Mouse (Mus musculus) neural tube, embryonic 12.5 days (tissue): ENCODE results near the gene Slc22a13. TPM values are rescaled to one million over a fixed set of nuclear protein-coding genes. Genes with fewer than 3 reads are reported as not detected.
"Not testable (repeated sequence)": the region's sequence is repeated elsewhere in the genome, so short reads cannot be mapped to it uniquely, and the experiment has no call there.

Experiments
- ATAC-seq: fragments of 200-750 bp; cut with Nextera tagmentation; 2 replicates; pipeline ENCODE4 v1.8.0; 2017; ENCODE audit warnings: low read depth, mild to moderate bottlenecking, moderate TSS enrichment, moderate library complexity; ENCODE audit not compliant: low FRiP score
- H3K27ac ChIP-seq: fragments of 300-500 bp; sonication (generic); 2 replicates; pipeline ENCODE4 v1.5.1; 2016
- H3K27me3 ChIP-seq: fragments of 300-500 bp; sonication (generic); replicated peaks from 2 replicates; pipeline ENCODE4 v1.6.1; 2016; ENCODE audit warnings: mild to moderate bottlenecking
- H3K36me3 ChIP-seq: fragments of 300-500 bp; sonication (generic); 2 replicates; pipeline ENCODE4 v1.6.1; 2016; ENCODE audit warnings: mild to moderate bottlenecking
- H3K4me1 ChIP-seq: fragments of 300-500 bp; sonication (generic); 2 replicates; pipeline ENCODE4 v1.6.1; 2016
- H3K4me2 ChIP-seq: fragments of 300-500 bp; sonication (generic); replicated peaks from 2 replicates; pipeline ENCODE4 v1.6.1; 2016; ENCODE audit warnings: mild to moderate bottlenecking
- H3K4me3 ChIP-seq: fragments of 300-500 bp; sonication (generic); 2 replicates; pipeline ENCODE4 v1.5.1; 2016
- H3K9ac ChIP-seq: fragments of 300-500 bp; sonication (generic); 2 replicates; pipeline ENCODE4 v1.6.1; 2016; ENCODE audit warnings: mild to moderate bottlenecking
- H3K9me3 ChIP-seq: fragments of 300-500 bp; sonication (generic); 2 replicates; pipeline ENCODE4 v1.6.1; 2016; ENCODE audit warnings: mild to moderate bottlenecking
- WGBS: fragments of 180-500 bp; shearing (Covaris S2); methylation state at CpG from one replicate; pipeline ENCODE4 v1.1.7; 2016; 5-methylcytosine and 5-hydroxymethylcytosine counted together
- polyA plus RNA-seq: library from polyadenylated mRNA; unstranded; fragments of >200 nt; fragmentation: Nextera tagmentation; extraction: Ambion mirVana; gene quantifications from 2 replicates; pipeline ENCODE4 v1.2.1, GENCODE M21; 2016

Slc22a13 gene
- polyA plus RNA-seq, 1 experiment from 2014 or later = not detected

GRCm38 (mm10) chr9:119231552-119231951 is 22.7 kb upstream of the Slc22a13 start:
- H3K9ac ChIP-seq = no peak overlapping the region
- H3K27ac ChIP-seq = no peak overlapping the region
- no peaks in the 10 kb centered on the region for H3K27me3 ChIP-seq
- no peaks in the 10 kb centered on the region for H3K36me3 ChIP-seq
- no peaks in the 10 kb centered on the region for H3K4me1 ChIP-seq
- no peak overlapping the region for H3K4me3 ChIP-seq
- no peak overlapping the region for H3K4me2 ChIP-seq
- ATAC-seq = no peak
- WGBS = 94% methylated on average over 7 of the region's 7 CpGs
- H3K9me3 ChIP-seq = no peaks in the 10 kb centered on the region

GRCm38 (mm10) chr9:119230829-119231228 is 21.9 kb upstream of the Slc22a13 start:
- Histone ChIP-seq H3K27ac (no peak overlapping the region), H3K4me3 (no peak overlapping the region), H3K9me3 (no peaks in the 10 kb centered on the region), H3K27me3 (no peaks in the 10 kb centered on the region), H3K4me2 (no peak overlapping the region), H3K4me1 (no peaks in the 10 kb centered on the region), H3K9ac (no peak overlapping the region), H3K36me3 (peaks cover under 1% of the 10 kb centered on the region; the same call in 1 of the 2 replicates)
- ATAC-seq = no peak
- 85% methylated on average over 2 of the region's 2 CpGs for WGBS

GRCm38 (mm10) chr9:119220249-119220648 is 11.4 kb upstream of the Slc22a13 start:
- H3K27me3 ChIP-seq = no peaks in the 10 kb centered on the region
- no peak overlapping the region for H3K27ac ChIP-seq
- H3K36me3 ChIP-seq = peaks cover 6% of the 10 kb centered on the region; the same call in 1 of the 2 replicates
- ATAC-seq = no peak
- H3K4me2 ChIP-seq = no peak overlapping the region
- H3K9ac ChIP-seq = no peak overlapping the region
- H3K4me3 ChIP-seq = no peak overlapping the region
- H3K9me3 ChIP-seq = 0 out of 2 replicates have a peak, but pooled peaks cover 3% of the 10 kb centered on the region
- no peaks in the 10 kb centered on the region for H3K4me1 ChIP-seq
- WGBS = 95% methylated on average over 4 of the region's 4 CpGs

GRCm38 (mm10) chr9:119219667-119220066 is 10.8 kb upstream of the Slc22a13 start:
- Histone ChIP-seq H3K36me3 (peaks cover 6% of the 10 kb centered on the region; the same call in 1 of the 2 replicates), H3K9ac (no peak overlapping the region), H3K4me1 (no peaks in the 10 kb centered on the region), H3K4me2 (no peak overlapping the region), H3K9me3 (0 out of 2 replicates have a peak, but pooled peaks cover under 1% of the 10 kb centered on the region), H3K27me3 (no peaks in the 10 kb centered on the region), H3K27ac (no peak overlapping the region), H3K4me3 (no peak overlapping the region)
- WGBS = 92% methylated on average over 2 of the region's 2 CpGs
- ATAC-seq = no peak

- H3K9me3 ChIP-seq, H3K9ac ChIP-seq, H3K4me1 ChIP-seq, H3K4me3 ChIP-seq, H3K36me3 ChIP-seq, H3K27ac ChIP-seq, H3K27me3 ChIP-seq, H3K4me2 ChIP-seq, ATAC-seq: not testable (repeated sequence)
- WGBS = 88% methylated on average over 2 of the region's 2 CpGs
Observed at GRCm38 (mm10) chr9:119215341-119215740, 6.4 kb upstream of the Slc22a13 start.

- WGBS = 92% methylated on average over 6 of the region's 6 CpGs
- no peaks in the 10 kb centered on the region for H3K27me3 ChIP-seq
- H3K9me3 ChIP-seq = no peaks in the 10 kb centered on the region
- no peak for ATAC-seq
- no peaks in the 10 kb centered on the region for H3K4me1 ChIP-seq
- H3K4me2 ChIP-seq = no peak overlapping the region
- H3K27ac ChIP-seq = no peak overlapping the region
- no peak overlapping the region for H3K9ac ChIP-seq
- no peak overlapping the region for H3K4me3 ChIP-seq
- no peaks in the 10 kb centered on the region for H3K36me3 ChIP-seq
Observed at GRCm38 (mm10) chr9:119214601-119215000, 5.7 kb upstream of the Slc22a13 start.

GRCm38 (mm10) chr9:119212996-119213395 is 4.1 kb upstream of the Slc22a13 start:
- Histone ChIP-seq H3K27me3 (no peaks in the 10 kb centered on the region), H3K4me1 (no peaks in the 10 kb centered on the region), H3K27ac (no peak overlapping the region), H3K9me3 (no peaks in the 10 kb centered on the region), H3K4me2 (no peak overlapping the region), H3K9ac (no peak overlapping the region), H3K36me3 (no peaks in the 10 kb centered on the region), H3K4me3 (no peak overlapping the region)
- WGBS = 81% methylated on average over 8 of the region's 8 CpGs
- ATAC-seq = no peak

- 85% methylated on average over 4 of the region's 4 CpGs for WGBS
- no peak overlapping the region for H3K4me2 ChIP-seq
- no peaks in the 10 kb centered on the region for H3K27me3 ChIP-seq
- no peaks in the 10 kb centered on the region for H3K36me3 ChIP-seq
- H3K9ac ChIP-seq = no peak overlapping the region
- H3K9me3 ChIP-seq = peaks cover 5% of the 10 kb centered on the region; the same call in 1 of the 2 replicates
- no peaks in the 10 kb centered on the region for H3K4me1 ChIP-seq
- no peak for ATAC-seq
- no peak overlapping the region for H3K4me3 ChIP-seq
- no peak overlapping the region for H3K27ac ChIP-seq
Observed at GRCm38 (mm10) chr9:119207113-119207512, 1.8 kb downstream of the Slc22a13 start.

GRCm38 (mm10) chr9:119206666-119207065 is 2.2 kb downstream of the Slc22a13 start:
- 76% methylated on average over 2 of the region's 2 CpGs for WGBS
- Histone ChIP-seq H3K36me3 (no peaks in the 10 kb centered on the region), H3K4me1 (no peaks in the 10 kb centered on the region), H3K27me3 (no peaks in the 10 kb centered on the region), H3K9ac (no peak overlapping the region), H3K4me2 (no peak overlapping the region), H3K9me3 (peaks cover 5% of the 10 kb centered on the region; the same call in 1 of the 2 replicates), H3K27ac (no peak overlapping the region), H3K4me3 (no peak overlapping the region)
- ATAC-seq = no peak

- Histone ChIP-seq H3K27ac (no peak overlapping the region), H3K4me1 (no peaks in the 10 kb centered on the region), H3K9ac (no peak overlapping the region), H3K36me3 (no peaks in the 10 kb centered on the region), H3K27me3 (no peaks in the 10 kb centered on the region), H3K9me3 (peaks cover 5% of the 10 kb centered on the region; the same call in 1 of the 2 replicates), H3K4me2 (no peak overlapping the region), H3K4me3 (no peak overlapping the region)
- no peak for ATAC-seq
- 89% methylated on average over 5 of the region's 5 CpGs for WGBS
Observed at GRCm38 (mm10) chr9:119205756-119206155, 3.1 kb downstream of the Slc22a13 start.

- Histone ChIP-seq H3K27me3 (no peaks in the 10 kb centered on the region), H3K9me3 (peaks cover 5% of the 10 kb centered on the region; the same call in 1 of the 2 replicates), H3K36me3 (no peaks in the 10 kb centered on the region), H3K4me1 (no peaks in the 10 kb centered on the region), H3K9ac (no peak overlapping the region), H3K4me2 (no peak overlapping the region), H3K4me3 (no peak overlapping the region), H3K27ac (no peak overlapping the region)
- no peak for ATAC-seq
- 94% methylated on average over 9 of the region's 9 CpGs for WGBS
Observed at GRCm38 (mm10) chr9:119203617-119204016, 5.3 kb downstream of the Slc22a13 start.

- no peaks in the 10 kb centered on the region for H3K27me3 ChIP-seq
- ATAC-seq = no peak
Observed at GRCm38 (mm10) chr9:119201653-119202052, 7.2 kb downstream of the Slc22a13 start.

GRCm38 (mm10) chr9:119199151-119199861 is 9.6 kb downstream of the Slc22a13 start:
- no peaks in the 10 kb centered on the region for H3K4me1 ChIP-seq
- H3K4me2 ChIP-seq = no peak overlapping the region
- H3K9ac ChIP-seq = no peak overlapping the region
- no peak for ATAC-seq
- WGBS = 91% methylated on average over 10 of the region's 10 CpGs
- no peaks in the 10 kb centered on the region for H3K36me3 ChIP-seq
- H3K9me3 ChIP-seq = peaks cover under 1% of the 10 kb centered on the region; the same call in 1 of the 2 replicates
- no peak overlapping the region for H3K27ac ChIP-seq
- no peak overlapping the region for H3K4me3 ChIP-seq
- H3K27me3 ChIP-seq = no peaks in the 10 kb centered on the region

More at GRCm38 (mm10) chr9:119201653-119202052, 7.2 kb downstream of the Slc22a13 start:
- H3K4me2 ChIP-seq = no peak overlapping the region
- no peaks in the 10 kb centered on the region for H3K4me1 ChIP-seq
- no peak overlapping the region for H3K4me3 ChIP-seq
- no peak overlapping the region for H3K27ac ChIP-seq
- 85% methylated on average over 5 of the region's 5 CpGs for whole genome bisulfite sequencing
- H3K9ac ChIP-seq = no peak overlapping the region
- peaks cover 5% of the 10 kb centered on the region; the same call in 1 of the 2 replicates for H3K9me3 ChIP-seq
- H3K36me3 ChIP-seq = no peaks in the 10 kb centered on the region
